Mouse (Mus musculus): ENCODE data around the gene Micu1.

Gene Micu1

GRCm38 (mm10) chr10:59778137-59778710 is 75.9 kb downstream of the Micu1 start:
- DNase-seq: no peak

GRCm38 (mm10) chr10:59780698-59781097 is 78.4 kb downstream of the Micu1 start:
- DNase-seq: no peak

- DNase-seq: no peak
Measured at GRCm38 (mm10) chr10:59781205-59781931, 79.1 kb downstream of the Micu1 start.

GRCm38 (mm10) chr10:59784731-59785685 is 82.7 kb downstream of the Micu1 start:
- peak; percentile 37 to 50 for DNase-seq

GRCm38 (mm10) chr10:59786289-59786688 is 84.0 kb downstream of the Micu1 start:
- DNase-seq: no peak

GRCm38 (mm10) chr10:59787140-59787800 is 85.0 kb downstream of the Micu1 start:
- DNase-seq: no peak

- DNase-seq: no peak
Measured at GRCm38 (mm10) chr10:59787870-59788269, 85.6 kb downstream of the Micu1 start.

DNA sequence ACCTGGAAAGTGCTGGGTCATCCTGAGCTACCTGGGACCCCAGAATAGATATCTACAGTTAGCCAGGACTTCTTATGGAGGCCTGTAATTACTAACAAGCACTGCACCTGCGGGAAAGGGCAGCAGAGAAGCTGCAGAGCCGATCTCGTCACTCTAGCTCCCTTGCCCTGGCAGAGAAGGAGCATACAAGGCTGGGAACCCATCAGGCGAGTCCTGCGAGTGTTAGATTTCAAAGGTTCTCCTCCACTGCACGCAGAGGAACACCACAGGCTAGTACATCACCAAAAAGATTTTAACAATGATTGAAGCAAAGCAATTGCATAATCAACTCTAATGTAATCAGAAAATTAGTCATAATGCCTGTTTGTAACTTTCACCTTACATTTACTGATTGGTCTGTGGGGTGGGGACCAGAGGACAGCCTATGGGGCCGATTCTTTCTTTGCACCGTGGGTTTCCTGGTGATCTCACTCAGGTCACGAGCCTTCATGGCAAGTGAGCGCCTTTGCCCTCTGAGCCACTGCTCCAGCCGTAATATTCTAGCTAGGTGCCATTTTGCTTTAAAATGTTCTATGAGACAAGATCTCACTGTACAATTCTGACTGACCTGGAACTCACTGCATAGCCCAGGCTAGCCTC is 88.1 kb downstream of the Micu1 start:
- peak in 1 of 2 experiments; percentile 42 for DNase-seq

DNA sequence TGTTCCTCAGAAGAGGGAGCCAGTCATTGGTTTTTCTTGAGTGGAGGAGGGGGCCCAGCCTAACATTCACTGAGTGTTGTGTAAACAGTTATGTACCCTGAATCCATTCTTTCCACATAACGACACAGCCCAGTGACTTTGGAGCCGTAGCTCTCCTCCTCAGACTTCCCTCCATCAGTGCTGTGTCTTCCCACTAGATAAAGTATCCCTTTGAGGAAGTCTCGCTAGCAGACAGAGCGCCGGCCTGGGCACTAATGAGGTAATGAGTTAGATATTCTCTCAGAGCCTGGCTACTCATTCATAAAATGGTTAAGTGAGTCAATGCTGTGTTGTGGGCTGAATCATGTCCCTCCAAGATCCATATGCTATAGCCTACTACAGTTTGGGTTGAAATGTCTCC is 89.6 kb downstream of the Micu1 start:
- DNase-seq: peak in 1 of 2 experiments; percentile 37

GRCm38 (mm10) chr10:59792575-59793176 is 90.4 kb downstream of the Micu1 start:
- DNase-seq: no peak

GRCm38 (mm10) chr10:59793454-59793853 is 91.2 kb downstream of the Micu1 start:
- no peak for DNase-seq

DNA sequence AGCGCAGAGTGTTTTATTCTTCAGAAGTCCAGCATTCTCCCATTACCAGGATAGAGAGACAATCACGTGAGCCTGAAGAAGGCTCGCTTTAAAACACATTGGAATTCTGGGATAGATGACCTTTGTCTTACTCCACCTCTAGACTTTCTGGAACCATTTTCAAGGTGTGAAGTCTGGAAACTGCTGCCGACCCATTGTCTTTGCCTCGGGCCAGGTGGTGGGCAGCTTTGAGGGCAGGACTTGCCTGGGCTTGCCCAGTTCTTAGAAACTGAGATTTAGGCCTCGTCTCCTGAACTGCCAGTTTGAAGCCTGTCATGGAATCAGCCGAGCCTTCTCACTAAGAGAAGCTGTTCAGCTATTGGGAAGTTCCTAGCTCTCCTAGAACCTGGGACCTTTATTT is 92.8 kb downstream of the Micu1 start:
- DNase-seq: no peak

DNA sequence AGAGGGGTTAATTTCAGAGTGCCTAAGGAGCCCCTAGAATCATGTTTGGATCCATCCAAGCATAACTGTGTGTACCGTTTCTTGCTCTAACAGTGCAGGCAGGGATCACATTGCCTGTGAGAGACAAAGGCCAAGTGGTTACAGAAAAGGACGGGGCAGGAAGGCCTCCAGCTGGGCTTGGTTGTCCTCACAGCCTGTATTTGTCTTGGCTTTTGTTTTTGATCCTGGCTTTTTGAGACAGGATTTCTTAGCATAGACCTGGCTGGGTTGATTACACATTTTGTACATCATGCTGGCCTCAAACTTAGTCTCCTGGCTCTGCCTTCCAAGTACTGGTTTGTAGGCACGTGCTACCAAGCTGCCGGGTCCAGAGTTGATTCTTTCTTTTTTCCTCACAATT is 93.6 kb downstream of the Micu1 start:
- no peak for DNase-seq

DNA sequence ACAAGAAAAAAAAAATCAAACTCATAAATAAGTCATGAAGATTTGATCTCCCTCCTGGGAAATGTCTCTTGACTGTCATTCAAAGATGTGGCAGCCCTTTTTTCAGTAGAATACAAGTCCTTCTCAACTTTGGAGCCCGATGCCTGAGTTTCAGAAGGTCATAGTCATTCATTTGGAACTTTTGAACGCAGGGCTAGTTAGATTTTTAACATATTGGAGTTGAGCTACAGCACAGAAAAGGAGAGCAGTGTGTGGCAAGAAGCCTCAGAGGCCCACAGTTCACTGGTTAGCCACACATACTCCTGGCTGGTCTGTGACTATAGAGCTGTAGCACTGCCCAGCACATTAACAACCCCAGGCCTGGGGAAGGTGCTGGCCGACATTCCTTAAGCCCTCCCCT is 96.1 kb downstream of the Micu1 start:
- no peak for DNase-seq

DNA sequence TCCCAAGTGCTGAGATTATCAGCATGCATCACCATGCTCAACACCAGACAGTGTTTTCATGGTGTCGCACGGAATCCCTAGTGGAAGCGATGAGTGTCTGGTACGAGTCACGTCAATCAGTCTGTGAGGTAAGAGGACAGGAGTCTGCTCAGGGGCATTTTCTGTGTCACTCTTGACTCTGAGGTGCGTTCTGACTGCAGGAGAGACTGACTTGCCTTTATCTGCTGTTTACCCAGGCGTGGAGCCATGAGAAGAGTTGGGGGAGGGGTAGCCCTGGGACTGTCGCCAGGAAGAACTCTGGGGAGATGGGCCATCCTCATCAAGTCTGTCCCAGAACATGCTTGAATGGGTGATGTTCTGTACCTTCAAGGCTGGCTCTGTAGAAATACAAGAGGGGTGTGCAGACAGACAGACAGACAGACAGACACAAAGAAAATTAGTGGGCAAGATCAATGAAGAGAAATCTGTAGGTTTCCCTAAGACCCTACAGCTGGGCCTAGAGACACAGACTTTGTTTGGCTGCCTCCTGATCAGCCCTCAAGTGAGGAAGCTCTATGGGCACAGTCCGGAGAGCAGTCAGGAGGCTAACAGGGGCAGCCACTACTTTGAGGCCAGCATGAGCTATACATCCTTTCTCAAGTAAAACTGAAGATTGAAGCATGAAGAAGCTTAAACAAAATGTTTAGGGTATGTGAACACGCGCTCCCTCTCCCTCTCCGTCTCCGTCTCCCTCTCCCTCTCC is 97.2 kb downstream of the Micu1 start:
- peak; percentile 43 for DNase-seq

- no peak for DNase-seq
Measured at GRCm38 (mm10) chr10:59800159-59800558, 97.9 kb downstream of the Micu1 start.

DNA sequence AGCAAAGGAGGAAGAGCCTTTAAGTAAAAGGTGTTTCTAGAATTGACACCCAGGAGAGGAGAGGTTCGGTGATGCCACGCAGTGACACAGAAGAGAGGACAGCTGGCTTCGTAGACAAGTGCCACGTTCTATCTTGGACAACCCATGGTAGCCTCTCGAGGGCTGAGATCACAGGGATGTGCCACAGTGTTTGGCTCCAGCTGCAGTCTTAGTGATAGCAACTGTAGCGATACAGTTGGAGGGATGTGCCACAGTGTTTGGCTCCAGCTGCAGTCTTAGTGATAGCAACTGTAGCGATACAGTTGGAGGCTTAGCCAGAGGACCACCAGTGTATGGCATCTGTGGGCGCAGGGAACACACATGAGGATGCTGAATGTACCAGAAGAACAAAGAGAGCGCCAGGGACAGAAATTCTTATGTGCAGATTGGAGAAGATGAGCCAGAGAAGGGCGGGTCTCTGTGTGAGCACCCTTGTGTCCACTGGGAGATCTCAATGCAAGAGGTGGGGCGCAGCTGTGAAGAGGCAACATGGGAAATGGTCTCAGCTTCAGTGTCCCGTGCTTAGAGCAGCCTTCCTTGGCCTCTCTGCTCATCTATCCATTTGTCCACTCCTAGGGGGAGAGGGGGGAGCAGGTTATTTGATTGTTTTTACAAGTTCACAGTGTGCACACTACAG is 98.7 kb downstream of the Micu1 start:
- DNase-seq: no peak

DNA sequence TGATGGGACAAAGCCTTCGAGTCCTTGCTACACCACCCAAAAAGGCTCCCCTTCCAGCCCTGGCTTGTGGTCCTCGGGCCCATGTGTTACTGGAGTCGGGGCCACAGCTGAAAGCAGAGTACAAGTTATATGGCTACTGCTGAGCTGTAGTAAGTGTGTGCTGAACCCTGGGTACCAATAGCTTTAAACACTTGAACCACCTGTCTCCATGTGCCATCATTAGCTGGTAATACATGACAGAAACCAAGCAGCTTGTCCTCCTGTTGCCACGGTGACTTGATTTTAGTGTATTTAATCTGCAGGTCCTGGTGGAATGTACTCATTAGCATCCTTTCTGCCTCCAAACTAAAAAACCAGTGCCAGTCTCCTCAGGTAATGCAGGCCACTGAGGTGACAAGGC is 106.4 kb downstream of the Micu1 start:
- DNase-seq: no peak

- DNase-seq: peak in 1 of 2 experiments; percentile 30
Measured at GRCm38 (mm10) chr10:59809991-59810574, 107.8 kb downstream of the Micu1 start.

DNA sequence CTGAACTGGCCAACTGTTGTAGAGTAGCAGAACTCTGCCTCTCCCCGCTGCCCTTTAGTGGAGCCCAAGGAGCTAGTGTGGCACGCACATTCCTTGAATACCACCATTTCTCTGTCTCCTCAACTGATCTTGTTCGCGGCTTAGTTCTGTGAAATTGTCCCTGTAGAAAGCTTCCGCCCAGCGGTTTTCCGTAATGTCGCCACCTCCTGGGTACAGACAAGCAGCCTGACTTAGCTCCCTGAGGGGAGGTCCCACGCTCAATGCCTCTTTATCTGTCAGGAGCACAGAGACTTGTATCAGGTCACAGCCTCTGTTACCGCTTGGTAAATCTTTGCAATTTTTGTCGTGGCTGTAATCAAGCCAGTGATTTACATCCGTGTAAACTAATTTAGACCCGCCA is 110.7 kb downstream of the Micu1 start:
- peak; percentile 25 to 48 for DNase-seq
